In genomic region chr13:60686024-60686663, GRCm38 (mm10) we compare ENCODE assay signal across 9 mouse cellular contexts.
DNase-seq lines count a peak whose midpoint lies in the region; ATAC-seq and TF ChIP-seq lines count a peak whose summit lies in the region.
"Had no signal": no experiment of that assay in that cellular context is flagged by ENCODE, and none has a peak within 500 bp of the region (broad histone marks: within the 10 kb centered on the region; RNA-seq: fewer than 3 reads in every experiment).

No protein-coding gene starts in this region.

- peak; percentile 3 for DNase-seq in gastrocnemius, adult 2 months
- DNase-seq in gastrocnemius, postnatal 14 days, result no peak
- DNase-seq in lung, postnatal 14 days, result no peak
- DNase-seq in intestine, embryonic 14.5 days (ENCODE audit: low spot score), result no peak
- DNase-seq in midbrain, postnatal 0 days (ENCODE audit: low spot score), result no peak
- no peak for DNase-seq in right cerebral cortex, postnatal 4 days
- DNase-seq in cerebellum, postnatal 4 days (ENCODE audit: low spot score in 2 of 2), result no peak

- H3K4me1 ChIP-seq in lung, embryonic 16.5 days (replicated peaks; ENCODE audit: control insufficient read depth, insufficient read depth, low read length), result peaks cover 49% of the 10 kb centered on the region
- H3K4me1 ChIP-seq in intestine, embryonic 14.5 days (replicated peaks; ENCODE audit: control insufficient read depth, insufficient read depth, low read length), result peaks cover 43% of the 10 kb centered on the region
- H3K4me1 ChIP-seq in midbrain, postnatal 0 days (ENCODE audit: insufficient read depth, low read length), result 0 out of 2 replicates have a peak, but pooled peaks cover 10% of the 10 kb centered on the region

- no peak overlapping the region for H3K4me2 ChIP-seq in lung, embryonic 16.5 days (ENCODE audit: low read depth, low read length)
- no peak overlapping the region; the same call in 1 of the 2 replicates for H3K4me2 ChIP-seq in intestine, embryonic 14.5 days (ENCODE audit: low read length)
- H3K4me2 ChIP-seq in midbrain, postnatal 0 days (ENCODE audit: low read depth, low read length, poor library complexity, severe bottlenecking), result no peak overlapping the region
- H3K4me2 ChIP-seq: hindbrain, embryonic 14.5 days had no signal

- no peak overlapping the region for H3K4me3 ChIP-seq in gastrocnemius, adult 2 months
- no peak overlapping the region for H3K4me3 ChIP-seq in lung, embryonic 16.5 days (ENCODE audit: low read length)
- no peak overlapping the region for H3K4me3 ChIP-seq in intestine, embryonic 14.5 days (ENCODE audit: low read depth, low read length)
- H3K4me3 ChIP-seq in midbrain, postnatal 0 days (ENCODE audit: low read depth, low read length), result no peak overlapping the region

- H3K36me3 ChIP-seq in lung, embryonic 16.5 days (ENCODE audit: control insufficient read depth, insufficient read depth, low read length), result 0 out of 2 replicates have a peak, but pooled peaks cover 2% of the 10 kb centered on the region
- H3K36me3 ChIP-seq in intestine, embryonic 14.5 days (ENCODE audit: control insufficient read depth, insufficient read depth, low read length), result no peaks in the 10 kb centered on the region
- no peaks in the 10 kb centered on the region for H3K36me3 ChIP-seq in midbrain, postnatal 0 days (ENCODE audit: insufficient read depth, low read length)

- no peak for TF ChIP-seq CTCF in gastrocnemius, adult 2 months (IDR thresholded peaks at IDR 0.05)
- TF ChIP-seq CTCF in midbrain, postnatal 0 days (IDR thresholded peaks at IDR 0.05), result no peak

- 20% methylated on average over 12 of the region's 12 CpGs for whole genome bisulfite sequencing in lung, embryonic 16.5 days
- 10% methylated on average over 12 of the region's 12 CpGs for WGBS in intestine, embryonic 14.5 days
- 65% methylated on average over 12 of the region's 12 CpGs for WGBS in midbrain, postnatal 0 days

- intact Hi-C loops in gastrocnemius, adult 2 months (cut with DNase I), result loop anchor here (5.0 kb wide), 2 partner anchors 84 to 194 kb away; partner anchors contain the start of gene Dapk1
- intact Hi-C loops in gastrocnemius, postnatal 14 days (cut with DNase I; ENCODE audit: low total_unique reads), result no loop called here

- H3K27me3 ChIP-seq in lung, embryonic 16.5 days (ENCODE audit: control insufficient read depth, insufficient read depth, low read depth, low read length), result no peaks in the 10 kb centered on the region
- no peaks in the 10 kb centered on the region for H3K27me3 ChIP-seq in intestine, embryonic 14.5 days (replicated peaks; ENCODE audit: control insufficient read depth, insufficient read depth, low read length)
- H3K27me3 ChIP-seq in midbrain, postnatal 0 days (ENCODE audit: insufficient read depth, low read length), result no peaks in the 10 kb centered on the region

- H3K9me3 ChIP-seq in lung, embryonic 16.5 days (ENCODE audit: control insufficient read depth, low read length), result no peaks in the 10 kb centered on the region
- H3K9me3 ChIP-seq in intestine, embryonic 14.5 days (ENCODE audit: control insufficient read depth, low read length), result no peaks in the 10 kb centered on the region
- H3K9me3 ChIP-seq in midbrain, postnatal 0 days (ENCODE audit: low read length), result no peaks in the 10 kb centered on the region

- ATAC-seq in lung, embryonic 16.5 days (ENCODE audit: low read depth), result peak; percentile 62
- ATAC-seq in intestine, embryonic 14.5 days (replicated peaks; ENCODE audit: low FRiP score, low TSS enrichment, low read depth), result peak; percentile 72
- ATAC-seq in midbrain, postnatal 0 days (ENCODE audit: low FRiP score), result no peak

- no peak overlapping the region for H3K9ac ChIP-seq in lung, embryonic 16.5 days (ENCODE audit: low read length)
- no peak overlapping the region for H3K9ac ChIP-seq in intestine, embryonic 14.5 days (ENCODE audit: low read length)
- H3K9ac ChIP-seq in midbrain, postnatal 0 days (replicated peaks; ENCODE audit: low read length, poor library complexity, severe bottlenecking), result no peak overlapping the region
- H3K9ac ChIP-seq: hindbrain, embryonic 14.5 days had no signal

- H3K27ac ChIP-seq in gastrocnemius, adult 2 months, result peak overlapping the region; percentile 51
- peak overlapping the region; percentile 83 for H3K27ac ChIP-seq in lung, embryonic 16.5 days (ENCODE audit: low read length)
- no peak overlapping the region; the same call in 1 of the 2 replicates for H3K27ac ChIP-seq in intestine, embryonic 14.5 days (ENCODE audit: low read depth)
- peak overlapping the region; percentile 32; the same call in 1 of the 2 replicates for H3K27ac ChIP-seq in midbrain, postnatal 0 days (ENCODE audit: low read depth, low read length)
